Mouse (Mus musculus): ENCODE measurements around the gene Hfe2. TPM values are rescaled to one million over a fixed set of nuclear protein-coding genes. Genes with fewer than 3 reads are reported as not detected.

The Hfe2 gene
- polyA plus RNA-seq, 1 experiment = 0.32 TPM

- TF ChIP-seq POLR2A (IDR thresholded peaks at IDR 0.05; ENCODE audit: low read depth, low read length) = no peak
- peak; percentile 12; the same call in 1 of the 2 replicates for TF ChIP-seq CTCF (IDR thresholded peaks at IDR 0.05; ENCODE audit: extremely low read depth, insufficient read depth, insufficient read length, insufficient replicate concordance)
- no peaks in the 10 kb centered on the region for H3K36me3 ChIP-seq (ENCODE audit: control insufficient read depth, insufficient read depth, low read length)
- H3K4me3 ChIP-seq (ENCODE audit: extremely low read depth, insufficient read depth, insufficient read length) = no peak overlapping the region
- peaks cover 6% of the 10 kb centered on the region; the same call in 1 of the 2 replicates for H3K27me3 ChIP-seq (ENCODE audit: control insufficient read depth, insufficient read depth, low read length)
- no peak overlapping the region for H3K27ac ChIP-seq (ENCODE audit: insufficient read depth, low read length)
- 49% methylated on average over 4 of the region's 4 CpGs for WGBS
- no peak for DNase-seq (ENCODE audit: low read depth in 1 of 2, low spot score in 2 of 2)
- no peaks in the 10 kb centered on the region for H3K4me1 ChIP-seq (ENCODE audit: control insufficient read depth, insufficient read depth, insufficient read length)
Measured at GRCm38 (mm10) chr3:96522149-96522548, 2.8 kb upstream of the Hfe2 start.

- WGBS = 86% methylated on average over 12 of the region's 12 CpGs
- no peaks in the 10 kb centered on the region for H3K4me1 ChIP-seq (ENCODE audit: control insufficient read depth, insufficient read depth, insufficient read length)
- TF ChIP-seq POLR2A (IDR thresholded peaks at IDR 0.05; ENCODE audit: low read depth, low read length) = no peak
- TF ChIP-seq CTCF (IDR thresholded peaks at IDR 0.05; ENCODE audit: extremely low read depth, insufficient read depth, insufficient read length, insufficient replicate concordance) = no peak
- no peaks in the 10 kb centered on the region for H3K36me3 ChIP-seq (ENCODE audit: control insufficient read depth, insufficient read depth, low read length)
- H3K27ac ChIP-seq (ENCODE audit: insufficient read depth, low read length) = no peak overlapping the region
- DNase-seq (ENCODE audit: low read depth in 1 of 2, low spot score in 2 of 2) = no peak
- H3K4me3 ChIP-seq (ENCODE audit: extremely low read depth, insufficient read depth, insufficient read length) = no peak overlapping the region
- peaks cover 6% of the 10 kb centered on the region; the same call in 1 of the 2 replicates for H3K27me3 ChIP-seq (ENCODE audit: control insufficient read depth, insufficient read depth, low read length)
Measured at GRCm38 (mm10) chr3:96524028-96524810, 753 bp upstream of the Hfe2 start.

- no peak for DNase-seq (ENCODE audit: low read depth in 1 of 2, low spot score in 2 of 2)
- Histone ChIP-seq H3K4me1 (ENCODE audit: control insufficient read depth, insufficient read depth, insufficient read length) (no peaks in the 10 kb centered on the region), H3K4me3 (ENCODE audit: extremely low read depth, insufficient read depth, insufficient read length) (no peak overlapping the region), H3K36me3 (ENCODE audit: control insufficient read depth, insufficient read depth, low read length) (no peaks in the 10 kb centered on the region), H3K27ac (ENCODE audit: insufficient read depth, low read length) (no peak overlapping the region), H3K27me3 (ENCODE audit: control insufficient read depth, insufficient read depth, low read length) (peaks cover 6% of the 10 kb centered on the region; the same call in 1 of the 2 replicates)
- TF ChIP-seq CTCF (IDR thresholded peaks at IDR 0.05; ENCODE audit: extremely low read depth, insufficient read depth, insufficient read length, insufficient replicate concordance) = no peak
- no peak for TF ChIP-seq POLR2A (IDR thresholded peaks at IDR 0.05; ENCODE audit: low read depth, low read length)
- 73% methylated on average over 11 of the region's 11 CpGs for WGBS
Measured at GRCm38 (mm10) chr3:96526013-96526762, 1.2 kb downstream of the Hfe2 start.

- TF ChIP-seq POLR2A (IDR thresholded peaks at IDR 0.05; ENCODE audit: low read depth, low read length) (no peak), CTCF (IDR thresholded peaks at IDR 0.05; ENCODE audit: extremely low read depth, insufficient read depth, insufficient read length, insufficient replicate concordance) (no peak)
- Histone ChIP-seq H3K36me3 (ENCODE audit: control insufficient read depth, insufficient read depth, low read length) (no peaks in the 10 kb centered on the region), H3K27me3 (ENCODE audit: control insufficient read depth, insufficient read depth, low read length) (peaks cover 6% of the 10 kb centered on the region; the same call in 1 of the 2 replicates), H3K27ac (ENCODE audit: insufficient read depth, low read length) (no peak overlapping the region), H3K4me1 (ENCODE audit: control insufficient read depth, insufficient read depth, insufficient read length) (no peaks in the 10 kb centered on the region), H3K4me3 (ENCODE audit: extremely low read depth, insufficient read depth, insufficient read length) (no peak overlapping the region)
- no peak for DNase-seq (ENCODE audit: low read depth in 1 of 2, low spot score in 2 of 2)
- WGBS = 8% methylated on average over 44 of the region's 44 CpGs
Measured at GRCm38 (mm10) chr3:96526864-96527542, 2.0 kb downstream of the Hfe2 start.

- DNase-seq (ENCODE audit: low read depth in 1 of 2, low spot score in 2 of 2) = no peak
- TF ChIP-seq POLR2A (IDR thresholded peaks at IDR 0.05; ENCODE audit: low read depth, low read length) (no peak), CTCF (IDR thresholded peaks at IDR 0.05; ENCODE audit: extremely low read depth, insufficient read depth, insufficient read length, insufficient replicate concordance) (no peak)
- H3K36me3 ChIP-seq (ENCODE audit: control insufficient read depth, insufficient read depth, low read length) = no peaks in the 10 kb centered on the region
- H3K4me1 ChIP-seq (ENCODE audit: control insufficient read depth, insufficient read depth, insufficient read length) = no peaks in the 10 kb centered on the region
- no peak overlapping the region for H3K4me3 ChIP-seq (ENCODE audit: extremely low read depth, insufficient read depth, insufficient read length)
- no peak overlapping the region for H3K27ac ChIP-seq (ENCODE audit: insufficient read depth, low read length)
- 43% methylated on average over 9 of the region's 9 CpGs for WGBS
- H3K27me3 ChIP-seq (ENCODE audit: control insufficient read depth, insufficient read depth, low read length) = peaks cover 6% of the 10 kb centered on the region; the same call in 1 of the 2 replicates
Measured at GRCm38 (mm10) chr3:96528506-96528905, 3.5 kb downstream of the Hfe2 start.

GRCm38 (mm10) chr3:96532050-96532449 is 7.1 kb downstream of the Hfe2 start:
- no peak overlapping the region for H3K4me3 ChIP-seq (ENCODE audit: extremely low read depth, insufficient read depth, insufficient read length)
- no peak overlapping the region for H3K27ac ChIP-seq (ENCODE audit: insufficient read depth, low read length)
- WGBS = 69% methylated on average over 7 of the region's 7 CpGs
- no peak for TF ChIP-seq CTCF (IDR thresholded peaks at IDR 0.05; ENCODE audit: extremely low read depth, insufficient read depth, insufficient read length, insufficient replicate concordance)
- no peak for TF ChIP-seq POLR2A (IDR thresholded peaks at IDR 0.05; ENCODE audit: low read depth, low read length)
- no peaks in the 10 kb centered on the region for H3K4me1 ChIP-seq (ENCODE audit: control insufficient read depth, insufficient read depth, insufficient read length)
- H3K36me3 ChIP-seq (ENCODE audit: control insufficient read depth, insufficient read depth, low read length) = no peaks in the 10 kb centered on the region
- peaks cover 1% of the 10 kb centered on the region; the same call in 1 of the 2 replicates for H3K27me3 ChIP-seq (ENCODE audit: control insufficient read depth, insufficient read depth, low read length)
- no peak for DNase-seq (ENCODE audit: low read depth in 1 of 2, low spot score in 2 of 2)

Measured in spleen, adult 2 months (tissue).